Mouse (Mus musculus): ENCODE measurements at regions not wholly inside any gene's neighbourhood (a gene's known extent, or its start where the extent isn't known, plus 50 kb on each side); places are given as distances from the start of the nearest gene placed in this dataset.
"Not testable (repeated sequence)": the region's sequence is repeated elsewhere in the genome, so short reads cannot be mapped to it uniquely, and the experiment has no call there.

GRCm38 (mm10) chr12:29341388-29341995, 186.7 kb upstream of the Myt1l start:
- WGBS: 25% methylated on average over 7 of the region's 7 CpGs
- no peak for DNase-seq (ENCODE audit: low read depth, low spot score)

- WGBS: 55% methylated on average over 12 of the region's 12 CpGs
Observed at GRCm38 (mm10) chr12:29343147-29343852, 184.9 kb upstream of the Myt1l start.

GRCm38 (mm10) chr12:29348698-29349097, 179.5 kb upstream of the Myt1l start:
- WGBS: 67% methylated on average over 2 of the region's 2 CpGs
- no peak for DNase-seq (ENCODE audit: low read depth, low spot score)

More at GRCm38 (mm10) chr12:29343147-29343852, 184.9 kb upstream of the Myt1l start:
- DNase-seq (ENCODE audit: low read depth, low spot score): no peak

GRCm38 (mm10) chr12:29349146-29349850, 178.9 kb upstream of the Myt1l start:
- WGBS: 58% methylated on average over 9 of the region's 9 CpGs
- no peak for DNase-seq (ENCODE audit: low read depth, low spot score)

- DNase-seq (ENCODE audit: low read depth, low spot score): no peak
- 67% methylated on average over 10 of the region's 11 CpGs for WGBS
Observed at GRCm38 (mm10) chr12:29353777-29354496, 174.2 kb upstream of the Myt1l start.

GRCm38 (mm10) chr12:29354816-29355215, 173.4 kb upstream of the Myt1l start:
- DNase-seq (ENCODE audit: low read depth, low spot score): no peak
- WGBS: 16% methylated on average over 6 of the region's 6 CpGs

GRCm38 (mm10) chr12:29356681-29357397, 171.3 kb upstream of the Myt1l start:
- 30% methylated on average over 11 of the region's 11 CpGs for WGBS
- no peak for DNase-seq (ENCODE audit: low read depth, low spot score)

- WGBS: 83% methylated on average over 6 of the region's 6 CpGs
- no peak for DNase-seq (ENCODE audit: low read depth, low spot score)
Observed at GRCm38 (mm10) chr12:29361236-29361635, 166.9 kb upstream of the Myt1l start.

- WGBS: 37% methylated on average over 3 of the region's 3 CpGs
- not testable (repeated sequence) for DNase-seq (ENCODE audit: low read depth, low spot score)
Observed at GRCm38 (mm10) chr12:29367741-29368106, 160.5 kb upstream of the Myt1l start.

GRCm38 (mm10) chr12:29368107-29368819, 159.9 kb upstream of the Myt1l start:
- no peak for DNase-seq (ENCODE audit: low read depth, low spot score)
- WGBS: 23% methylated on average over 19 of the region's 19 CpGs

GRCm38 (mm10) chr12:29368820-29369175, 159.4 kb upstream of the Myt1l start:
- DNase-seq (ENCODE audit: low read depth, low spot score): no peak
- 49% methylated on average over 5 of the region's 5 CpGs for WGBS

GRCm38 (mm10) chr12:29391756-29392155, 136.4 kb upstream of the Myt1l start:
- WGBS: 82% methylated on average over 5 of the region's 5 CpGs
- DNase-seq (ENCODE audit: low read depth, low spot score): no peak

GRCm38 (mm10) chr12:29394271-29394670, 133.9 kb upstream of the Myt1l start:
- DNase-seq (ENCODE audit: low read depth, low spot score): no peak
- 80% methylated on average over 1 of the region's 1 CpGs for WGBS

GRCm38 (mm10) chr12:29394881-29395280, 133.3 kb upstream of the Myt1l start:
- no peak for DNase-seq (ENCODE audit: low read depth, low spot score)
- 72% methylated on average over 6 of the region's 6 CpGs for WGBS

GRCm38 (mm10) chr12:29395401-29395982, 132.7 kb upstream of the Myt1l start:
- WGBS: 82% methylated on average over 14 of the region's 14 CpGs
- no peak for DNase-seq (ENCODE audit: low read depth, low spot score)

GRCm38 (mm10) chr12:29404434-29404833, 123.8 kb upstream of the Myt1l start:
- WGBS: 6% methylated on average over 1 of the region's 1 CpGs
- DNase-seq (ENCODE audit: low read depth, low spot score): no peak

- no peak for DNase-seq (ENCODE audit: low read depth, low spot score)
- WGBS: 81% methylated on average over 8 of the region's 8 CpGs
Observed at GRCm38 (mm10) chr12:29409336-29410055, 118.7 kb upstream of the Myt1l start.

- 83% methylated on average over 3 of the region's 3 CpGs for WGBS
- DNase-seq (ENCODE audit: low read depth, low spot score): no peak
Observed at GRCm38 (mm10) chr12:29433936-29434335, 94.2 kb upstream of the Myt1l start.
